Mouse (Mus musculus) intestine, embryonic 16.5 days (tissue): ENCODE data around the gene Stat5a. TPM values are rescaled to one million over a fixed set of nuclear protein-coding genes. Genes with fewer than 3 reads are reported as not detected.

Experiments used
- ATAC-seq: fragments of 200-750 bp; cut with Nextera tagmentation; 2 replicates; pipeline ENCODE4 v1.8.0; 2017; ENCODE audit warnings: moderate TSS enrichment, moderate library complexity
- H3K27ac ChIP-seq: fragments of 300-500 bp; sonication (generic); 2 replicates; pipeline ENCODE4 v1.5.1; 2014; ENCODE audit warnings: mild to moderate bottlenecking, low read length
- H3K27me3 ChIP-seq: fragments of 300-500 bp; sonication (generic); replicated peaks from 2 replicates; pipeline ENCODE4 v1.6.1; 2014; ENCODE audit warnings: low read length, control low read depth, mixed read lengths; ENCODE audit not compliant: control insufficient read depth, insufficient read depth
- H3K36me3 ChIP-seq: fragments of 300-500 bp; sonication (generic); 2 replicates; pipeline ENCODE4 v1.6.1; 2014; ENCODE audit warnings: low read length, control low read depth; ENCODE audit not compliant: control insufficient read depth, insufficient read depth
- H3K4me1 ChIP-seq: fragments of 300-500 bp; sonication (generic); 2 replicates; pipeline ENCODE4 v1.6.1; 2014; ENCODE audit warnings: low read length, control low read depth, mixed read lengths; ENCODE audit not compliant: control insufficient read depth, insufficient read depth
- H3K4me2 ChIP-seq: fragments of 300-500 bp; sonication (generic); 2 replicates; pipeline ENCODE4 v1.6.1; 2014; ENCODE audit warnings: low read depth, low read length, control low read depth
- H3K4me3 ChIP-seq: fragments of 300-500 bp; sonication (generic); 2 replicates; pipeline ENCODE4 v1.5.1; 2014; ENCODE audit warnings: mild to moderate bottlenecking, low read length
- H3K9ac ChIP-seq: fragments of 300-500 bp; sonication (generic); 2 replicates; pipeline ENCODE4 v1.6.1; 2014; ENCODE audit warnings: low read depth, low read length
- H3K9me3 ChIP-seq: fragments of 300-500 bp; sonication (generic); 2 replicates; pipeline ENCODE4 v1.6.1; 2016; ENCODE audit warnings: low read length, control low read depth; ENCODE audit not compliant: control insufficient read depth
- WGBS: fragments of 180-500 bp; shearing (Covaris S2); extraction: QIAGEN DNeasy Blood & Tissue Kit; methylation state at CpG from one replicate; pipeline ENCODE4 v1.1.7; 2014; 5-methylcytosine and 5-hydroxymethylcytosine counted together
- polyA plus RNA-seq: library from polyadenylated mRNA; unstranded; fragments of >200 nt; fragmentation: Nextera tagmentation; extraction: Ambion mirVana; gene quantifications from 2 replicates; pipeline ENCODE4 v1.2.1, GENCODE M21; 2015

Stat5a gene
- polyA plus RNA-seq, 1 experiment from 2014 or later = 6.2 TPM

- H3K4me1 ChIP-seq = peaks cover 12% of the 10 kb centered on the region; the same call in 1 of the 2 replicates
- H3K4me3 ChIP-seq = no peak overlapping the region
- H3K27ac ChIP-seq = no peak overlapping the region
- no peak for ATAC-seq
- H3K27me3 ChIP-seq = no peaks in the 10 kb centered on the region
- H3K4me2 ChIP-seq = no peak overlapping the region
- H3K36me3 ChIP-seq = peaks cover 5% of the 10 kb centered on the region; the same call in 1 of the 2 replicates
- H3K9ac ChIP-seq = no peak overlapping the region
- H3K9me3 ChIP-seq = no peaks in the 10 kb centered on the region
- WGBS = 74% methylated on average over 3 of the region's 3 CpGs
Measured at GRCm38 (mm10) chr11:100887764-100888163, 28.6 kb downstream of the Stat5a start.

GRCm38 (mm10) chr11:100888348-100888820, 29.2 kb downstream of the Stat5a start:
- ATAC-seq = no peak
- H3K36me3 ChIP-seq = peaks cover 5% of the 10 kb centered on the region; the same call in 1 of the 2 replicates
- peaks cover 12% of the 10 kb centered on the region; the same call in 1 of the 2 replicates for H3K4me1 ChIP-seq
- no peak overlapping the region for H3K4me2 ChIP-seq
- no peak overlapping the region for H3K9ac ChIP-seq
- no peaks in the 10 kb centered on the region for H3K9me3 ChIP-seq
- H3K4me3 ChIP-seq = no peak overlapping the region
- 53% methylated on average over 10 of the region's 10 CpGs for WGBS
- H3K27ac ChIP-seq = no peak overlapping the region
- H3K27me3 ChIP-seq = no peaks in the 10 kb centered on the region

GRCm38 (mm10) chr11:100890481-100890880, 31.3 kb downstream of the Stat5a start:
- Histone ChIP-seq H3K9me3 (no peaks in the 10 kb centered on the region), H3K4me2 (no peak overlapping the region), H3K4me1 (peaks cover 10% of the 10 kb centered on the region; the same call in 1 of the 2 replicates), H3K27me3 (no peaks in the 10 kb centered on the region), H3K27ac (no peak overlapping the region), H3K4me3 (no peak overlapping the region), H3K36me3 (peaks cover 5% of the 10 kb centered on the region; the same call in 1 of the 2 replicates), H3K9ac (no peak overlapping the region)
- 83% methylated on average over 6 of the region's 6 CpGs for WGBS
- ATAC-seq = no peak

GRCm38 (mm10) chr11:100891256-100892123, 32.3 kb downstream of the Stat5a start:
- Histone ChIP-seq H3K4me1 (peaks cover 3% of the 10 kb centered on the region; the same call in 1 of the 2 replicates), H3K4me2 (no peak overlapping the region), H3K27ac (no peak overlapping the region), H3K36me3 (peaks cover 5% of the 10 kb centered on the region; the same call in 1 of the 2 replicates), H3K27me3 (no peaks in the 10 kb centered on the region), H3K9ac (no peak overlapping the region), H3K9me3 (no peaks in the 10 kb centered on the region), H3K4me3 (no peak overlapping the region)
- ATAC-seq = no peak
- WGBS = 62% methylated on average over 15 of the region's 15 CpGs

- no peak overlapping the region for H3K4me2 ChIP-seq
- WGBS = 86% methylated on average over 4 of the region's 5 CpGs
- ATAC-seq = no peak
- peaks cover 5% of the 10 kb centered on the region; the same call in 1 of the 2 replicates for H3K36me3 ChIP-seq
- no peaks in the 10 kb centered on the region; the same call in 1 of the 2 replicates for H3K4me1 ChIP-seq
- no peaks in the 10 kb centered on the region for H3K27me3 ChIP-seq
- no peaks in the 10 kb centered on the region for H3K9me3 ChIP-seq
- H3K27ac ChIP-seq = no peak overlapping the region
- no peak overlapping the region for H3K9ac ChIP-seq
- H3K4me3 ChIP-seq = no peak overlapping the region
Measured at GRCm38 (mm10) chr11:100892435-100892834, 33.3 kb downstream of the Stat5a start.

GRCm38 (mm10) chr11:100893482-100893881, 34.3 kb downstream of the Stat5a start:
- no peak overlapping the region for H3K4me3 ChIP-seq
- no peak overlapping the region for H3K4me2 ChIP-seq
- H3K9ac ChIP-seq = no peak overlapping the region
- peak; percentile 78 for ATAC-seq
- no peaks in the 10 kb centered on the region; the same call in 1 of the 2 replicates for H3K4me1 ChIP-seq
- WGBS = 15% methylated on average over 9 of the region's 9 CpGs
- H3K36me3 ChIP-seq = peaks cover 5% of the 10 kb centered on the region; the same call in 1 of the 2 replicates
- H3K9me3 ChIP-seq = no peaks in the 10 kb centered on the region
- no peak overlapping the region for H3K27ac ChIP-seq
- no peaks in the 10 kb centered on the region for H3K27me3 ChIP-seq

- Histone ChIP-seq H3K27ac (no peak overlapping the region), H3K36me3 (no peaks in the 10 kb centered on the region), H3K4me2 (no peak overlapping the region), H3K27me3 (no peaks in the 10 kb centered on the region), H3K4me3 (no peak overlapping the region), H3K9me3 (no peaks in the 10 kb centered on the region), H3K9ac (no peak overlapping the region), H3K4me1 (no peaks in the 10 kb centered on the region)
- ATAC-seq = no peak
- whole genome bisulfite sequencing = 75% methylated on average over 9 of the region's 9 CpGs
Measured at GRCm38 (mm10) chr11:100894146-100894918, 35.2 kb downstream of the Stat5a start.

- Histone ChIP-seq H3K4me2 (no peak overlapping the region), H3K36me3 (no peaks in the 10 kb centered on the region), H3K4me1 (no peaks in the 10 kb centered on the region), H3K27me3 (no peaks in the 10 kb centered on the region), H3K27ac (no peak overlapping the region), H3K9me3 (no peaks in the 10 kb centered on the region), H3K4me3 (no peak overlapping the region), H3K9ac (no peak overlapping the region)
- ATAC-seq = no peak
- WGBS = 76% methylated on average over 10 of the region's 10 CpGs
Measured at GRCm38 (mm10) chr11:100896078-100896477, 36.9 kb downstream of the Stat5a start.
